Mouse (Mus musculus) thymus, adult 2 months (tissue): Measurements from ENCODE around the gene Usp47.

Source experiments
- CTCF ChIP-seq: fragments of 200-500 bp; IDR thresholded peaks from 2 replicates; pipeline ENCODE4 v1.5.1; 2012; ENCODE audit warnings: mild to moderate bottlenecking, control low read depth, low read length, moderate library complexity, borderline replicate concordance; ENCODE audit not compliant: control insufficient read depth, poor library complexity, insufficient read depth; ENCODE audit errors: extremely low read depth
- POLR2A ChIP-seq: fragments of 200-500 bp; IDR thresholded peaks from 2 replicates; pipeline ENCODE4 v1.6.1; 2012; ENCODE audit warnings: mild to moderate bottlenecking, low read length, control low read depth, moderate library complexity; ENCODE audit not compliant: control insufficient read depth, poor library complexity, insufficient read depth; ENCODE audit errors: extremely low read depth

DNA sequence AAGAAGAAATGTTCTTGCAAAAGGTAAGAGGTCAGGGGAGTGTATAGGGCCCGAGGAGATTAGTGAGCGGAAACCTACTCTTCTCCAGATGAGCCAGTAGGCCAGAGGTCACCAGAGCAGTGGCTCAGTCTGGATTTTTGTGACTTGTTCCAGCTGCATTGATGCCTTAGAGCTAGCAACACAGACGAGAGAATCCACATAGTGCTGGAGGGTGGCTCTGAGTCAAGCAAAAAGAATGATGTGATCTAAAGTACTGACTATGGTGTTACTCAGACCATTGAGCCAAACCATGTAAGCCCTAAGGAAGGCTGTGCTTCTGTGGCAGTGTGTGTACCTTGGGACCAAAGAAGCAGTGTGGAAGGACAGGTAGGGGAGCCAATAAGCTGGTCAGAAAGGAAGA, 36.4 kb upstream of the Usp47 start:
- TF ChIP-seq CTCF: no peak
- no peak for TF ChIP-seq POLR2A
